Mouse (Mus musculus): ENCODE measurements around the gene Ankrd61. TPM values are rescaled to one million over a fixed set of nuclear protein-coding genes. Genes with fewer than 3 reads are reported as not detected.

Ankrd61 gene
- total and polyA plus RNA-seq, 3 experiments = 0.19 to 0.64 TPM; not detected in 1

DNA sequence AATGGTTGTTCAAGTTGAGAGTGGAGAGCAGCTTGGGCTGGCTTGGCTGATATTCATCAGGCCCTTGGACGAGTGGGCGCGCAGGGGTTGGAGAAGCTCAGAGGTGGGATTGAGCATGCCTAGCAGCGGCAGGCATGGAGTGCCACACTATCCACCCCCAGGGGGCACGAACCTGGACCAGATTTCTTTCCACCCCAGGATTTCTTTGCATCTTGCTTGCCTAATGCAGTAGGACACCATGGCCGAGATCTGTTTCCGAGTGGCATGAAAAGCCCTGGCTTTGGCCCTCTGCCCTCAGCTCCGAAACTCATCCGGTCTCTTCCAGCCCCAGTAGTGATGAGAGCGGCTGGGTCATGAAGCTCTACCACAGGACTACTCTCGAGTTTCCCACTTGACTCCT is 35.9 kb upstream of the Ankrd61 start:
- no peak overlapping the region for H3K4me3 ChIP-seq (ENCODE audit: control insufficient read depth in 1 of 2, insufficient read depth in 1 of 2, low read depth in 2 of 2, low read length in 2 of 2)
- no peaks in the 10 kb centered on the region for H3K27me3 ChIP-seq (ENCODE audit: control insufficient read depth in 1 of 2, insufficient read depth in 2 of 2, low read length in 2 of 2)
- H3K9ac ChIP-seq (ENCODE audit: control insufficient read depth, low read depth, low read length, poor library complexity, severe bottlenecking) = no peak overlapping the region
- H3K27ac ChIP-seq (ENCODE audit: control insufficient read depth, low read depth, low read length) = no peak overlapping the region
- peaks cover 0 to 2% of the 10 kb centered on the region in 2 experiments; a peak in 1 of 4 replicates for H3K36me3 ChIP-seq (ENCODE audit: control insufficient read depth in 1 of 2, insufficient read depth in 2 of 2, low read length in 2 of 2)
- H3K4me1 ChIP-seq (ENCODE audit: control insufficient read depth in 1 of 2, insufficient read depth in 2 of 2, low read length in 2 of 2) = no peaks in the 10 kb centered on the region
- no peaks in the 10 kb centered on the region for H3K9me3 ChIP-seq (replicated peaks; ENCODE audit: insufficient read depth, low read length)
- TF ChIP-seq E2F4 (IDR thresholded peaks at IDR 0.05; ENCODE audit: borderline replicate concordance, low read depth, low read length) (no peak), MAZ (IDR thresholded peaks at IDR 0.05; ENCODE audit: low read depth, low read length) (no peak), POLR2AphosphoS2 (IDR thresholded peaks at IDR 0.05; ENCODE audit: low read length) (no peak), USF2 (IDR thresholded peaks at IDR 0.05; ENCODE audit: borderline replicate concordance in 1 of 2, insufficient read depth in 1 of 2, low read depth in 1 of 2, low read length in 2 of 2) (no peak), MXI1 (IDR thresholded peaks at IDR 0.05; ENCODE audit: low read depth, low read length) (no peak), CHD2 (IDR thresholded peaks at IDR 0.05; ENCODE audit: low read length) (no peak), ZC3H11A (IDR thresholded peaks at IDR 0.05; ENCODE audit: low read depth, low read length) (no peak), ELF1 (IDR thresholded peaks at IDR 0.05; ENCODE audit: low read depth, low read length) (no peak), HCFC1 (IDR thresholded peaks at IDR 0.05; ENCODE audit: low read depth, low read length) (no peak), SIN3A (IDR thresholded peaks at IDR 0.05; ENCODE audit: low read length) (no peak), CTCF (IDR thresholded peaks at IDR 0.05 in 2 of 3, conservative IDR thresholded peaks at IDR 0.05 in 1 of 3; ENCODE audit: control insufficient read depth in 1 of 3, insufficient read depth in 1 of 3, low read depth in 2 of 3, low read length in 3 of 3, poor library complexity in 1 of 3, severe bottlenecking in 1 of 3) (no peak), NRF1 (IDR thresholded peaks at IDR 0.05; ENCODE audit: insufficient read depth, low read depth, low read length, poor library complexity, severe bottlenecking) (no peak), KAT2A (conservative IDR thresholded peaks at IDR 0.05; ENCODE audit: low read depth, low read length) (no peak), NELFE (IDR thresholded peaks at IDR 0.05; ENCODE audit: low read depth, low read length) (no peak), USF1 (IDR thresholded peaks at IDR 0.05; ENCODE audit: low read depth, low read length) (no peak)
- H3K79me2 ChIP-seq (ENCODE audit: control insufficient read depth, insufficient read depth, low read length, poor library complexity) = no peaks in the 10 kb centered on the region
- DNase-seq (ENCODE audit: low read depth, low spot score) = no peak

DNA sequence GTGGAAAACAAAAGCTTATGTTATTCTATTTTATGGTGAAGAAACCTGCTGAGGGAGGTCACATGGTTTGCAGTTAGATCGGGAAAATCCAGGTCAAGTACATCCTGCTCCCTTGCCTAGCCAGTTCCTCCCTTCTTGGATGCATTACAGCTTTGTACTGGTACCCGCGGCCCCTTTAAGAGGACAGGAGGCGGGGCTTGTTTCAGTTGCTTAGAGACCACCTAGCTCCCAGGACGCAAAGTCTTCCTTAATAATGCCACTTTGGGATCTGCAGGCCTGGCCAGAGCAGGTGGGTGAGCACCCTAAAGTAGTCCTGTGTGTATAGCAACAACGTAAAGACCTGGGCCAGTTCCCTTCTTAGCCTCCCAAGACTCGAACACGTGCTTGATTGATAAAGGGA is 35.3 kb upstream of the Ankrd61 start, which contains the start of gene Rsph10b:
Gene Rsph10b, plus strand, starts transcription at position 205 of the 400 bp plus-strand sequence.
- Histone ChIP-seq H3K36me3 (ENCODE audit: control insufficient read depth in 1 of 2, insufficient read depth in 2 of 2, low read length in 2 of 2) (peaks cover 0 to 3% of the 10 kb centered on the region in 2 experiments; a peak in 1 of 4 replicates), H3K79me2 (ENCODE audit: control insufficient read depth, insufficient read depth, low read length, poor library complexity) (no peaks in the 10 kb centered on the region), H3K4me1 (ENCODE audit: control insufficient read depth in 1 of 2, insufficient read depth in 2 of 2, low read length in 2 of 2) (no peaks in the 10 kb centered on the region), H3K27me3 (ENCODE audit: control insufficient read depth in 1 of 2, insufficient read depth in 2 of 2, low read length in 2 of 2) (no peaks in the 10 kb centered on the region), H3K27ac (ENCODE audit: control insufficient read depth, low read depth, low read length) (no peak within 1 kb of the TSS), H3K4me3 (ENCODE audit: control insufficient read depth in 1 of 2, insufficient read depth in 1 of 2, low read depth in 2 of 2, low read length in 2 of 2) (no peak within 1 kb of the TSS), H3K9me3 (replicated peaks; ENCODE audit: insufficient read depth, low read length) (no peaks in the 10 kb centered on the region), H3K9ac (ENCODE audit: control insufficient read depth, low read depth, low read length, poor library complexity, severe bottlenecking) (no peak within 1 kb of the TSS)
- TF ChIP-seq CHD2 (IDR thresholded peaks at IDR 0.05; ENCODE audit: low read length) (no peak), GATA1 (IDR thresholded peaks at IDR 0.05; ENCODE audit: low read depth, low read length) (no peak), NELFE (IDR thresholded peaks at IDR 0.05; ENCODE audit: low read depth, low read length) (no peak), CHD1 (IDR thresholded peaks at IDR 0.05; ENCODE audit: low read depth, low read length) (no peak)
- DNase-seq (ENCODE audit: low read depth, low spot score) = no peak

All from MEL (cell line).